Mouse (Mus musculus) CH12.LX (cell line): ENCODE results near the gene Chrd.

Source experiments
- MAX ChIP-seq: IDR thresholded peaks from 2 replicates; pipeline ENCODE4 v1.6.1; 2011; ENCODE audit warnings: low read length, improper control_type of control experiment
- POLR2A ChIP-seq: IDR thresholded peaks from 2 replicates; pipeline ENCODE4 v1.6.1; 2011; ENCODE audit warnings: low read depth, mild to moderate bottlenecking, improper control_type of control experiment, low read length

- TF ChIP-seq POLR2A (no peak), MAX (no peak)
Measured at GRCm38 (mm10) chr16:20783891-20784290, 51.0 kb downstream of the Chrd start.
